Comparison of ENCODE assay signal across 25 mouse cellular contexts in the genomic region with DNA sequence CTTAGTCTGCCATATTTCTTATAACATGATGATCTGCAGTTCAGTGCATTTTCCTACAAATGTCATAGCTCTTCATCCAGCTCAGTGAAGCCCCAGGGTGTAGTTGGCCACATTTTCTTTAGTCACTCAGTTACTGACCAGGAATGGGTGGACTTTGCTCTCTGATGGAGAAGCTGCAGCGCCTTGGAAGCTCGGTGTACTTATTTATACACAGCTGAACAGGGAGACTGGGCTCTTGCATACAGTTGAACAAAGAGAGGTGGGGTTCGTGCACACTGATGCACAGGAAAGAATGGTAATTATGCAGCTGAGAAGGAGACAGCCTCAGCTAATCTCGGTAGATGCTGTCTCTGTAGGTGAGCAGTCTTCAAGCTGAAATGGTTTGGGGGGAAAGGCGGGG.
DNase-seq lines count a peak whose midpoint lies in the region; ATAC-seq and TF ChIP-seq lines count a peak whose summit lies in the region.
"Had no signal": no experiment of that assay in that cellular context is flagged by ENCODE, and none has a peak within 500 bp of the region (broad histone marks: within the 10 kb centered on the region; RNA-seq: fewer than 3 reads in every experiment).

No protein-coding gene starts in this region.

- peak; percentile 42 for DNase-seq in forebrain, embryonic 11.5 days (ENCODE audit: low spot score)
- DNase-seq in kidney, adult 2 months: peak; percentile 74
- peak; percentile 14 to 51 for DNase-seq in kidney, postnatal 25 days
- DNase-seq in lung, postnatal 10 days: no peak
- no peak for DNase-seq in heart, postnatal 10 days
- DNase-seq: adrenal gland, adult 8-10 months; adrenal gland, postnatal 36 days; B cell, adult 2 months; cerebellum, adult 2 months; cerebellum, postnatal 14 days; embryo, embryonic 11 days; gastrocnemius, postnatal 10 days; heart, adult 18-20 months had no signal

- H3K9ac ChIP-seq in forebrain, embryonic 11.5 days (ENCODE audit: low read length): no peak overlapping the region
- H3K9ac ChIP-seq in forebrain, embryonic 15.5 days (replicated peaks): no peak overlapping the region
- no peak overlapping the region for H3K9ac ChIP-seq in kidney, embryonic 15.5 days
- H3K9ac ChIP-seq: embryonic facial prominence, embryonic 15.5 days; heart, embryonic 15.5 days; hindbrain, embryonic 14.5 days had no signal

- 81% methylated on average over 5 of the region's 5 CpGs for WGBS in forebrain, embryonic 11.5 days
- WGBS in forebrain, embryonic 15.5 days: 62% methylated on average over 5 of the region's 5 CpGs
- 60% methylated on average over 5 of the region's 5 CpGs for WGBS in kidney, adult 2 months
- 86% methylated on average over 5 of the region's 5 CpGs for WGBS in kidney, embryonic 15.5 days

- no peak for TF ChIP-seq CTCF in kidney, adult 2 months (conservative IDR thresholded peaks at IDR 0.05; ENCODE audit: insufficient read depth, insufficient read length, low read depth, low read length)

- H3K4me2 ChIP-seq in forebrain, embryonic 11.5 days (ENCODE audit: low read depth, low read length, severe bottlenecking): no peak overlapping the region
- no peak overlapping the region for H3K4me2 ChIP-seq in forebrain, embryonic 15.5 days (replicated peaks)
- no peak overlapping the region for H3K4me2 ChIP-seq in kidney, embryonic 15.5 days
- H3K4me2 ChIP-seq: embryonic facial prominence, embryonic 15.5 days; heart, embryonic 11.5 days; heart, embryonic 15.5 days; hindbrain, embryonic 14.5 days had no signal

- intact Hi-C loops in heart, postnatal 10 days (cut with DNase I): no loop called here

- no peak overlapping the region for H3K4me3 ChIP-seq in forebrain, embryonic 11.5 days (ENCODE audit: low read depth, low read length)
- no peak overlapping the region for H3K4me3 ChIP-seq in forebrain, embryonic 15.5 days
- no peak overlapping the region for H3K4me3 ChIP-seq in kidney, adult 2 months (ENCODE audit: insufficient read depth, low read depth, low read length)
- no peak overlapping the region for H3K4me3 ChIP-seq in kidney, embryonic 15.5 days (replicated peaks)
- H3K4me3 ChIP-seq: embryonic facial prominence, embryonic 15.5 days; erythroblast, embryonic 14.5 days; forebrain, embryonic 10.5 days; heart, embryonic 15.5 days; hindbrain, embryonic 10.5 days had no signal

- no peak for ATAC-seq in forebrain, embryonic 11.5 days (replicated peaks; ENCODE audit: low FRiP score)
- ATAC-seq in forebrain, embryonic 15.5 days (replicated peaks): no peak
- no peak for ATAC-seq in kidney, embryonic 15.5 days (replicated peaks; ENCODE audit: low FRiP score)
- ATAC-seq: CD4-positive, CD25-positive, alpha-beta regulatory T cell, adult 4 months; forebrain, embryonic 16.5 days had no signal

- no peak for TF ChIP-seq POLR2A in kidney, adult 2 months (IDR thresholded peaks at IDR 0.05; ENCODE audit: low read depth, low read length)

- no peaks in the 10 kb centered on the region for H3K4me1 ChIP-seq in forebrain, embryonic 11.5 days (replicated peaks; ENCODE audit: control insufficient read depth, insufficient read depth, low read length)
- H3K4me1 ChIP-seq in forebrain, embryonic 15.5 days: peaks cover 10% of the 10 kb centered on the region
- no peaks in the 10 kb centered on the region for H3K4me1 ChIP-seq in kidney, adult 2 months (ENCODE audit: control insufficient read depth, insufficient read depth, low read length)
- H3K4me1 ChIP-seq in kidney, embryonic 15.5 days: 0 out of 2 replicates have a peak, but pooled peaks cover 7% of the 10 kb centered on the region
- H3K4me1 ChIP-seq: embryonic facial prominence, embryonic 15.5 days; heart, embryonic 15.5 days; hindbrain, embryonic 10.5 days had no signal

- H3K36me3 ChIP-seq in forebrain, embryonic 11.5 days (ENCODE audit: control insufficient read depth, insufficient read depth, low read length): no peaks in the 10 kb centered on the region
- H3K36me3 ChIP-seq in forebrain, embryonic 15.5 days: no peaks in the 10 kb centered on the region
- no peaks in the 10 kb centered on the region for H3K36me3 ChIP-seq in kidney, adult 2 months (ENCODE audit: control insufficient read depth, insufficient read depth, low read length)
- no peaks in the 10 kb centered on the region for H3K36me3 ChIP-seq in kidney, embryonic 15.5 days
- H3K36me3 ChIP-seq: embryonic facial prominence, embryonic 15.5 days; forebrain, embryonic 10.5 days; G1E; heart, embryonic 15.5 days; hindbrain, embryonic 10.5 days had no signal

- H3K27me3 ChIP-seq in forebrain, embryonic 11.5 days (ENCODE audit: control insufficient read depth, insufficient read depth, low read length): no peaks in the 10 kb centered on the region
- no peaks in the 10 kb centered on the region for H3K27me3 ChIP-seq in forebrain, embryonic 15.5 days
- no peaks in the 10 kb centered on the region for H3K27me3 ChIP-seq in kidney, adult 2 months (replicated peaks; ENCODE audit: control insufficient read depth, insufficient read depth, low read length)
- no peaks in the 10 kb centered on the region for H3K27me3 ChIP-seq in kidney, embryonic 15.5 days
- H3K27me3 ChIP-seq: embryonic facial prominence, embryonic 15.5 days; heart, embryonic 15.5 days had no signal

- no peak overlapping the region for H3K27ac ChIP-seq in forebrain, embryonic 11.5 days (ENCODE audit: low read depth, low read length)
- no peak overlapping the region for H3K27ac ChIP-seq in forebrain, embryonic 15.5 days (replicated peaks)
- no peak overlapping the region for H3K27ac ChIP-seq in kidney, adult 2 months (ENCODE audit: insufficient read depth, low read depth, low read length)
- H3K27ac ChIP-seq in kidney, embryonic 15.5 days: no peak overlapping the region
- H3K27ac ChIP-seq: embryonic facial prominence, embryonic 15.5 days; forebrain, embryonic 10.5 days; heart, embryonic 15.5 days; hindbrain, embryonic 10.5 days; hindbrain, embryonic 14.5 days had no signal

- no peaks in the 10 kb centered on the region for H3K9me3 ChIP-seq in forebrain, embryonic 11.5 days (ENCODE audit: control insufficient read depth, low read length)
- no peaks in the 10 kb centered on the region for H3K9me3 ChIP-seq in forebrain, embryonic 15.5 days
- no peaks in the 10 kb centered on the region for H3K9me3 ChIP-seq in kidney, embryonic 15.5 days (replicated peaks)
- H3K9me3 ChIP-seq: embryonic facial prominence, embryonic 15.5 days; forebrain, embryonic 10.5 days; G1E; heart, embryonic 15.5 days; hindbrain, embryonic 10.5 days had no signal

Comparison
In these comparisons a context has a peak if more than half of its experiments do, and no peak if none do; other contexts are left out.
1. DNase-seq: peak in forebrain, embryonic 11.5 days (single experiment), kidney, adult 2 months (single experiment) and kidney, postnatal 25 days (2 of 2); none in lung, postnatal 10 days (single experiment) and heart, postnatal 10 days (0 of 2).